Mouse (Mus musculus) MEL-GATA-1-ER (cell line): ENCODE results near the gene Vdac1.
A peak's percentile ranks its signal among the peaks of the same experiment; 100 is the strongest.

ENCODE experiments used
- DNase-seq: peaks from one replicate; pipeline ENCODE4 v3.0.0-alpha.2; 2012; ENCODE audit warnings: low read depth; ENCODE audit errors: extremely low read depth

Vdac1 gene

GRCm38 (mm10) chr11:52360471-52361277 lies at the start of gene Vdac1:
Gene Vdac1 (plus strand): TSS chr11:52360860.
- peak; percentile 59 for DNase-seq

GRCm38 (mm10) chr11:52314102-52314793 lies 46.4 kb upstream of the Vdac1 start:
- DNase-seq = no peak

- DNase-seq = no peak
Measured at GRCm38 (mm10) chr11:52318445-52318844, 42.2 kb upstream of the Vdac1 start.

GRCm38 (mm10) chr11:52319664-52320063 lies 41.0 kb upstream of the Vdac1 start:
- DNase-seq = no peak

- DNase-seq = no peak
Measured at GRCm38 (mm10) chr11:52320529-52320928, 40.1 kb upstream of the Vdac1 start.

- no peak for DNase-seq
Measured at GRCm38 (mm10) chr11:52321540-52321939, 39.1 kb upstream of the Vdac1 start.

- no peak for DNase-seq
Measured at GRCm38 (mm10) chr11:52324442-52325367, 36.0 kb upstream of the Vdac1 start.

- DNase-seq = no peak
Measured at GRCm38 (mm10) chr11:52327313-52327712, 33.3 kb upstream of the Vdac1 start.

- no peak for DNase-seq
Measured at GRCm38 (mm10) chr11:52332421-52333118, 28.1 kb upstream of the Vdac1 start.

GRCm38 (mm10) chr11:52333616-52334015 lies 27.0 kb upstream of the Vdac1 start:
- no peak for DNase-seq

GRCm38 (mm10) chr11:52335263-52335662 lies 25.4 kb upstream of the Vdac1 start:
- DNase-seq = no peak

GRCm38 (mm10) chr11:52335924-52336323 lies 24.7 kb upstream of the Vdac1 start:
- DNase-seq = no peak

GRCm38 (mm10) chr11:52337651-52338295 lies 22.9 kb upstream of the Vdac1 start:
- DNase-seq = no peak

GRCm38 (mm10) chr11:52338351-52338750 lies 22.3 kb upstream of the Vdac1 start:
- DNase-seq = no peak

GRCm38 (mm10) chr11:52339098-52339497 lies 21.6 kb upstream of the Vdac1 start:
- DNase-seq = no peak

- no peak for DNase-seq
Measured at GRCm38 (mm10) chr11:52339512-52339911, 21.1 kb upstream of the Vdac1 start.

- no peak for DNase-seq
Measured at GRCm38 (mm10) chr11:52340123-52340864, 20.4 kb upstream of the Vdac1 start.

- no peak for DNase-seq
Measured at GRCm38 (mm10) chr11:52341001-52341400, 19.7 kb upstream of the Vdac1 start.

GRCm38 (mm10) chr11:52341476-52341875 lies 19.2 kb upstream of the Vdac1 start:
- no peak for DNase-seq

GRCm38 (mm10) chr11:52342296-52342695 lies 18.4 kb upstream of the Vdac1 start:
- no peak for DNase-seq
